Mouse (Mus musculus) lung, embryonic 16.5 days (tissue): ENCODE measurements around the gene Mixl1. TPM values are rescaled to one million over a fixed set of nuclear protein-coding genes. Genes with fewer than 3 reads are reported as not detected.
A peak's percentile ranks its signal among the peaks of the same experiment; 100 is the strongest.

ENCODE experiments used
- ATAC-seq: fragments of 200-750 bp; cut with Nextera tagmentation; 2 replicates; pipeline ENCODE4 v1.8.0; 2017; ENCODE audit warnings: low read depth, mild to moderate bottlenecking, moderate library complexity
- H3K27ac ChIP-seq: fragments of 300-500 bp; sonication (generic); 2 replicates; pipeline ENCODE4 v1.5.1; 2014; ENCODE audit warnings: mild to moderate bottlenecking, control low read depth, low read length
- H3K27me3 ChIP-seq: fragments of 300-500 bp; sonication (generic); 2 replicates; pipeline ENCODE4 v1.6.1; 2014; ENCODE audit warnings: low read depth, low read length, mixed read lengths; ENCODE audit not compliant: control insufficient read depth, insufficient read depth
- H3K36me3 ChIP-seq: fragments of 300-500 bp; sonication (generic); 2 replicates; pipeline ENCODE4 v1.6.1; 2014; ENCODE audit warnings: low read length; ENCODE audit not compliant: control insufficient read depth, insufficient read depth
- H3K4me1 ChIP-seq: fragments of 300-500 bp; sonication (generic); replicated peaks from 2 replicates; pipeline ENCODE4 v1.6.1; 2014; ENCODE audit warnings: low read length, mixed read lengths; ENCODE audit not compliant: control insufficient read depth, insufficient read depth
- H3K4me2 ChIP-seq: fragments of 300-500 bp; sonication (generic); 2 replicates; pipeline ENCODE4 v1.6.1; 2014; ENCODE audit warnings: low read depth, low read length, control low read depth
- H3K4me3 ChIP-seq: fragments of 300-500 bp; sonication (generic); 2 replicates; pipeline ENCODE4 v1.5.1; 2014; ENCODE audit warnings: mild to moderate bottlenecking, low read length, control low read depth
- H3K9ac ChIP-seq: fragments of 300-500 bp; sonication (generic); 2 replicates; pipeline ENCODE4 v1.6.1; 2014; ENCODE audit warnings: low read length, control low read depth
- H3K9me3 ChIP-seq: fragments of 300-500 bp; sonication (generic); 2 replicates; pipeline ENCODE4 v1.6.1; 2016; ENCODE audit warnings: low read length; ENCODE audit not compliant: control insufficient read depth
- WGBS: fragments of 180-500 bp; shearing (Covaris S2); extraction: QIAGEN DNeasy Blood & Tissue Kit; methylation state at CpG from one replicate; pipeline ENCODE4 v1.1.7; 2014; 5-methylcytosine and 5-hydroxymethylcytosine counted together
- polyA plus RNA-seq: library from polyadenylated mRNA; unstranded; fragments of >200 nt; fragmentation: Nextera tagmentation; extraction: Ambion mirVana; gene quantifications from 2 replicates; pipeline ENCODE4 v1.2.1, GENCODE M21; 2015

Mixl1 gene
- polyA plus RNA-seq, 1 experiment from 2014 or later = 0.15 TPM

GRCm38 (mm10) chr1:180708935-180709776, 12.3 kb upstream of the Mixl1 start:
- no peak overlapping the region; the same call in 1 of the 2 replicates for H3K4me2 ChIP-seq
- no peaks in the 10 kb centered on the region for H3K27me3 ChIP-seq
- H3K9me3 ChIP-seq = no peaks in the 10 kb centered on the region
- WGBS = 24% methylated on average over 14 of the region's 14 CpGs
- no peak overlapping the region for H3K9ac ChIP-seq
- no peak overlapping the region for H3K4me3 ChIP-seq
- no peak overlapping the region for H3K27ac ChIP-seq
- no peaks in the 10 kb centered on the region for H3K36me3 ChIP-seq
- H3K4me1 ChIP-seq = peaks cover 5% of the 10 kb centered on the region; the same call in 1 of the 2 replicates
- peak; percentile 74 for ATAC-seq

- Histone ChIP-seq H3K4me2 (no peak overlapping the region), H3K4me3 (no peak overlapping the region), H3K9ac (no peak overlapping the region), H3K27me3 (no peaks in the 10 kb centered on the region), H3K36me3 (no peaks in the 10 kb centered on the region), H3K9me3 (no peaks in the 10 kb centered on the region), H3K27ac (no peak overlapping the region), H3K4me1 (peaks cover 5% of the 10 kb centered on the region; the same call in 1 of the 2 replicates)
- ATAC-seq = no peak
- 68% methylated on average over 3 of the region's 3 CpGs for WGBS
Observed at GRCm38 (mm10) chr1:180707813-180708212, 11.0 kb upstream of the Mixl1 start.

GRCm38 (mm10) chr1:180707368-180707767, 10.5 kb upstream of the Mixl1 start:
- Histone ChIP-seq H3K27me3 (no peaks in the 10 kb centered on the region), H3K36me3 (no peaks in the 10 kb centered on the region), H3K4me1 (peaks cover 5% of the 10 kb centered on the region; the same call in 1 of the 2 replicates), H3K27ac (no peak overlapping the region), H3K4me3 (no peak overlapping the region), H3K9ac (no peak overlapping the region), H3K4me2 (no peak overlapping the region), H3K9me3 (no peaks in the 10 kb centered on the region)
- no peak for ATAC-seq
- 20% methylated on average over 3 of the region's 3 CpGs for WGBS

GRCm38 (mm10) chr1:180703400-180703799, 6.6 kb upstream of the Mixl1 start:
- peak overlapping the region; percentile 49 for H3K9ac ChIP-seq
- 28% methylated on average over 6 of the region's 6 CpGs for WGBS
- peak; percentile 71; the same call in 1 of the 2 replicates for ATAC-seq

GRCm38 (mm10) chr1:180698063-180698462, 1.2 kb upstream of the Mixl1 start:
- no peak overlapping the region for H3K4me3 ChIP-seq
- peaks cover 38% of the 10 kb centered on the region for H3K27me3 ChIP-seq
- H3K27ac ChIP-seq = no peak overlapping the region
- WGBS = 66% methylated on average over 5 of the region's 5 CpGs
- H3K9me3 ChIP-seq = no peaks in the 10 kb centered on the region
- H3K36me3 ChIP-seq = no peaks in the 10 kb centered on the region
- no peak overlapping the region for H3K9ac ChIP-seq
- peaks cover 7% of the 10 kb centered on the region for H3K4me1 ChIP-seq
- H3K4me2 ChIP-seq = no peak overlapping the region
- no peak for ATAC-seq

More at GRCm38 (mm10) chr1:180703400-180703799, 6.6 kb upstream of the Mixl1 start:
- Histone ChIP-seq H3K27ac (no peak overlapping the region), H3K27me3 (peaks cover 5% of the 10 kb centered on the region; the same call in 1 of the 2 replicates), H3K4me3 (peak overlapping the region; percentile 37), H3K4me2 (peak overlapping the region; percentile 47), H3K9me3 (no peaks in the 10 kb centered on the region), H3K36me3 (no peaks in the 10 kb centered on the region), H3K4me1 (no peaks in the 10 kb centered on the region)

- 83% methylated on average over 7 of the region's 7 CpGs for WGBS
- H3K4me3 ChIP-seq = no peak overlapping the region
Observed at GRCm38 (mm10) chr1:180691284-180691683, 5.5 kb downstream of the Mixl1 start.

More at GRCm38 (mm10) chr1:180691284-180691683, 5.5 kb downstream of the Mixl1 start:
- no peak overlapping the region for H3K4me2 ChIP-seq
- peaks cover 14% of the 10 kb centered on the region for H3K27me3 ChIP-seq
- no peak overlapping the region for H3K9ac ChIP-seq
- no peak for ATAC-seq
- peaks cover 22% of the 10 kb centered on the region for H3K36me3 ChIP-seq
- 0 out of 2 replicates have a peak, but pooled peaks cover under 1% of the 10 kb centered on the region for H3K4me1 ChIP-seq
- H3K27ac ChIP-seq = no peak overlapping the region
- no peaks in the 10 kb centered on the region for H3K9me3 ChIP-seq

Other genes with a start within 250 kb of the Mixl1 start
- 0.08 and 0.33 TPM in 2 replicates for gene Stum, start 213.5 kb downstream of the Mixl1 start, polyA plus RNA-seq
- gene Parp1, start 128.1 kb downstream of the Mixl1 start, polyA plus RNA-seq = 106 and 110 TPM in 2 replicates
- gene Lin9, start 55.9 kb downstream of the Mixl1 start, polyA plus RNA-seq = 19.8 and 22.3 TPM in 2 replicates
- gene Acbd3, start 29.0 kb upstream of the Mixl1 start, polyA plus RNA-seq = 20.7 and 21.2 TPM in 2 replicates
- gene H3f3a, start 116.9 kb upstream of the Mixl1 start, polyA plus RNA-seq = 2,527 and 2,659 TPM in 2 replicates
- 33.0 and 38.3 TPM in 2 replicates for gene Sde2, start 154.1 kb upstream of the Mixl1 start, polyA plus RNA-seq
- gene Lefty2, start 196.1 kb upstream of the Mixl1 start, polyA plus RNA-seq = 0.20 and 0.23 TPM in 2 replicates
- gene Pycr2, start 207.3 kb upstream of the Mixl1 start, polyA plus RNA-seq = 80.7 and 84.3 TPM in 2 replicates
- 1.5 and 1.6 TPM in 2 replicates for gene Lefty1, start 238.0 kb upstream of the Mixl1 start, polyA plus RNA-seq
- gene Tmem63a, start 245.3 kb upstream of the Mixl1 start, polyA plus RNA-seq = 15.8 and 16.4 TPM in 2 replicates